Mouse (Mus musculus) ES-E14 (cell line): ENCODE results near the gene Mfap3. TPM values are rescaled to one million over a fixed set of nuclear protein-coding genes. Genes with fewer than 3 reads are reported as not detected.

Source experiments
- DNase-seq: peaks from one replicate; pipeline ENCODE4 v3.0.0-alpha.2; 2013; ENCODE audit warnings: low read depth, low spot score
- H3K27ac ChIP-seq: 2 replicates; pipeline ENCODE4 v1.5.1; 2012; ENCODE audit warnings: low read depth, mild to moderate bottlenecking, low read length, moderate library complexity, mixed read lengths; ENCODE audit not compliant: poor library complexity, insufficient read depth, severe bottlenecking
- H3K36me3 ChIP-seq: 2 replicates; pipeline ENCODE4 v1.6.1; 2012; ENCODE audit warnings: mild to moderate bottlenecking, low read length, moderate library complexity, mixed read lengths; ENCODE audit not compliant: control insufficient read depth, poor library complexity, insufficient read depth, severe bottlenecking
- H3K4me1 ChIP-seq, 2 experiments: fragments of 150-350 bp in 1 of 2; sonication (generic) in 1 of 2; 2 replicates each; pipeline ENCODE4 v1.6.1; 2012; ENCODE audit warnings: low read length in 2 of 2, mild to moderate bottlenecking in 1 of 2, mixed read lengths in 1 of 2; ENCODE audit not compliant: control insufficient read depth in 2 of 2, insufficient read depth in 2 of 2, poor library complexity in 1 of 2
- H3K4me3 ChIP-seq, 2 experiments: fragments of 150-350 bp in 1 of 2; sonication (generic) in 1 of 2; 2 replicates each; pipeline ENCODE4 v1.5.1; 2012; ENCODE audit warnings: low read length in 2 of 2, low read depth in 1 of 2, mild to moderate bottlenecking in 1 of 2, mixed read lengths in 1 of 2; ENCODE audit not compliant: insufficient read depth in 1 of 2, poor library complexity in 1 of 2, severe bottlenecking in 1 of 2
- H3K9ac ChIP-seq: 2 replicates; pipeline ENCODE4 v1.6.1; 2012; ENCODE audit warnings: low read depth, mild to moderate bottlenecking, low read length, mixed read lengths; ENCODE audit not compliant: poor library complexity, insufficient read depth, severe bottlenecking
- H3K9me3 ChIP-seq: fragments of 150-350 bp; sonication (generic); 2 replicates; pipeline ENCODE4 v1.6.1; 2012; ENCODE audit warnings: low read depth, mild to moderate bottlenecking, low read length; ENCODE audit not compliant: control insufficient read depth, insufficient read depth
- CHD2 ChIP-seq: IDR thresholded peaks from 2 replicates; pipeline ENCODE4 v1.6.1; 2014; ENCODE audit warnings: mild to moderate bottlenecking, low read depth, low read length, inconsistent platforms
- HCFC1 ChIP-seq: IDR thresholded peaks from 2 replicates; pipeline ENCODE4 v1.6.1; 2012; ENCODE audit warnings: low read length, inconsistent platforms, borderline replicate concordance; ENCODE audit not compliant: insufficient read depth
- MAFK ChIP-seq: IDR thresholded peaks from 2 replicates; pipeline ENCODE4 v1.6.1; 2014; ENCODE audit warnings: mild to moderate bottlenecking, low read depth, low read length, inconsistent platforms; ENCODE audit not compliant: insufficient read depth
- ZC3H11A ChIP-seq: IDR thresholded peaks from 2 replicates; pipeline ENCODE4 v1.6.1; 2012; ENCODE audit warnings: low read depth, mild to moderate bottlenecking, inconsistent platforms, low read length, borderline replicate concordance
- ZNF384 ChIP-seq: IDR thresholded peaks from 2 replicates; pipeline ENCODE4 v1.6.1; 2012; ENCODE audit warnings: low read depth, low read length, inconsistent platforms
- in situ Hi-C, 2 experiments: fragments of 600-800 bp; cut with MboI; formaldehyde crosslinking; loops; one replicate each; pipeline ENCODE4 v1.15.1; 2025; ENCODE audit warnings: low sequenced_read_pairs in 2 of 2, inconsistent platforms in 1 of 2; ENCODE audit not compliant: unreplicated experiment in 2 of 2
- total RNA-seq: library from RNA; depleted of rRNA; stranded (reverse); fragments of 300-350 nt; gene quantifications from 2 replicates; pipeline ENCODE4 v1.2.3, GENCODE M21; 2012; rRNA removed

Mfap3 gene
- 36.2 and 41.5 TPM in 2 replicates for total RNA-seq

GRCm38 (mm10) chr11:57518091-57518750 is at the start of gene Mfap3, which contains the start of gene Fam114a2:
Gene Mfap3, plus strand, starts transcription at chr11:57518664.
Gene Fam114a2, minus strand, starts transcription at chr11:57518617.
- peak within 1 kb of the TSS; percentile 89 to 93 for H3K4me3 ChIP-seq
- no peaks in the 10 kb centered on the region for H3K4me1 ChIP-seq
- H3K9ac ChIP-seq: peak within 1 kb of the TSS; percentile 88
- H3K36me3 ChIP-seq: no peaks in the 10 kb centered on the region; the same call in 1 of the 2 replicates
- peak; percentile 60; the same call in 1 of the 2 replicates for TF ChIP-seq HCFC1
- no peak for TF ChIP-seq ZNF384
- H3K9me3 ChIP-seq: no peaks in the 10 kb centered on the region
- in situ Hi-C loops: no loop called here
- DNase-seq: peak; percentile 79
- H3K27ac ChIP-seq: peak within 1 kb of the TSS; percentile 55

GRCm38 (mm10) chr11:57468706-57469105 is 49.8 kb upstream of the Mfap3 start:
- no peak for TF ChIP-seq HCFC1
- no peak for TF ChIP-seq CHD2
- TF ChIP-seq ZNF384: no peak
- no peak for TF ChIP-seq ZC3H11A
- TF ChIP-seq MAFK: no peak
- Histone ChIP-seq H3K4me3 (no peak overlapping the region), H3K9me3 (no peaks in the 10 kb centered on the region), H3K36me3 (no peaks in the 10 kb centered on the region), H3K4me1 (0 out of 4 replicates have a peak, but pooled peaks cover 0 to 5% of the 10 kb centered on the region in 2 experiments), H3K27ac (no peak overlapping the region), H3K9ac (no peak overlapping the region)
- DNase-seq: no peak
- in situ Hi-C loops: loop anchor here (10.0 to 25.0 kb wide), 2 partner anchors 1331 to 1344 kb away; no protein-coding TSS in a partner anchor

GRCm38 (mm10) chr11:57470056-57470455 is 48.4 kb upstream of the Mfap3 start:
- no peak overlapping the region for H3K9ac ChIP-seq
- no peak overlapping the region for H3K27ac ChIP-seq
- no peaks in the 10 kb centered on the region for H3K36me3 ChIP-seq
- in situ Hi-C loops: loop anchor here in 1 of 2 experiments (25.0 kb wide), 1 partner anchor 1333 kb away; no protein-coding TSS in a partner anchor
- H3K9me3 ChIP-seq: no peaks in the 10 kb centered on the region
- no peak for DNase-seq
- no peak overlapping the region for H3K4me3 ChIP-seq
- no peak for TF ChIP-seq CHD2
- no peak for TF ChIP-seq ZC3H11A
- no peak for TF ChIP-seq HCFC1
- no peak for TF ChIP-seq MAFK
- no peak for TF ChIP-seq ZNF384
- 0 out of 4 replicates have a peak, but pooled peaks cover 0 to 3% of the 10 kb centered on the region in 2 experiments for H3K4me1 ChIP-seq

- DNase-seq: no peak
- no peak overlapping the region for H3K9ac ChIP-seq
- no peak overlapping the region for H3K27ac ChIP-seq
- no peaks in the 10 kb centered on the region for H3K36me3 ChIP-seq
- TF ChIP-seq HCFC1: no peak
- no peak for TF ChIP-seq CHD2
- no peak for TF ChIP-seq MAFK
- no peak for TF ChIP-seq ZNF384
- no peak for TF ChIP-seq ZC3H11A
- no peaks in the 10 kb centered on the region for H3K9me3 ChIP-seq
- H3K4me1 ChIP-seq: no peaks in the 10 kb centered on the region
- no peak overlapping the region for H3K4me3 ChIP-seq
- in situ Hi-C loops: loop anchor here in 1 of 2 experiments (25.0 kb wide), 1 partner anchor 1334 kb away; no protein-coding TSS in a partner anchor
Observed at GRCm38 (mm10) chr11:57470979-57471378, 47.5 kb upstream of the Mfap3 start.
